Mouse (Mus musculus) ES-Bruce4 (cell line): ENCODE results near the gene Gatad1. TPM values are rescaled to one million over a fixed set of nuclear protein-coding genes. Genes with fewer than 3 reads are reported as not detected.

Source experiments
- H3K27ac ChIP-seq: 2 replicates; pipeline ENCODE4 v1.5.1; 2012; ENCODE audit warnings: low read length, inconsistent platforms; ENCODE audit not compliant: insufficient read depth
- H3K27me3 ChIP-seq: 2 replicates; pipeline ENCODE4 v1.6.1; 2012; ENCODE audit warnings: mild to moderate bottlenecking, low read length, inconsistent platforms; ENCODE audit not compliant: control insufficient read depth, poor library complexity, insufficient read depth, severe bottlenecking
- H3K36me3 ChIP-seq: 2 replicates; pipeline ENCODE4 v1.6.1; 2012; ENCODE audit warnings: inconsistent platforms, mild to moderate bottlenecking, low read length, moderate library complexity; ENCODE audit not compliant: control insufficient read depth, poor library complexity, insufficient read depth, severe bottlenecking
- H3K4me1 ChIP-seq: one replicate; pipeline ENCODE4 v1.8.1; 2011; ENCODE audit warnings: low read length; ENCODE audit not compliant: control insufficient read depth, insufficient read depth
- H3K4me3 ChIP-seq: 2 replicates; pipeline ENCODE4 v1.5.1; 2011; ENCODE audit warnings: low read depth, mild to moderate bottlenecking, low read length
- H3K9ac ChIP-seq: 2 replicates; pipeline ENCODE4 v1.6.1; 2012; ENCODE audit warnings: low read depth, mild to moderate bottlenecking, inconsistent platforms; ENCODE audit not compliant: poor library complexity, severe bottlenecking
- H3K9me3 ChIP-seq: replicated peaks from 2 replicates; pipeline ENCODE4 v1.6.1; 2012; ENCODE audit warnings: mild to moderate bottlenecking, low read length, inconsistent platforms; ENCODE audit not compliant: control insufficient read depth, poor library complexity, insufficient read depth, severe bottlenecking
- CTCF ChIP-seq: IDR thresholded peaks from one replicate; pipeline ENCODE4 v1.8.1; 2011; ENCODE audit warnings: low read depth, low read length
- EP300 ChIP-seq: IDR thresholded peaks from 2 replicates; pipeline ENCODE4 v1.6.1; 2011; ENCODE audit warnings: low read depth, low read length; ENCODE audit not compliant: insufficient read depth
- POLR2A ChIP-seq: IDR thresholded peaks from one replicate; pipeline ENCODE4 v1.8.1; 2011; ENCODE audit warnings: low read length; ENCODE audit not compliant: insufficient read depth
- polyA plus RNA-seq: library from polyadenylated mRNA; stranded (reverse); fragments of >200 nt; gene quantifications from 2 replicates; pipeline ENCODE4 v1.2.4, GENCODE M21; 2011; ENCODE audit warnings: low read depth; ENCODE audit not compliant: missing spikeins, insufficient read depth, insufficient read length

The Gatad1 gene
- polyA plus RNA-seq, 1 experiment, result 146 TPM

GRCm38 (mm10) chr5:3651621-3652020 lies 5.4 kb downstream of the Gatad1 start:
- H3K27ac ChIP-seq, result no peak overlapping the region
- H3K36me3 ChIP-seq, result no peaks in the 10 kb centered on the region
- H3K4me3 ChIP-seq, result no peak overlapping the region
- TF ChIP-seq CTCF, result no peak
- peaks cover 8% of the 10 kb centered on the region; the same call in 1 of the 2 replicates for H3K9me3 ChIP-seq
- no peaks in the 10 kb centered on the region for H3K27me3 ChIP-seq
- H3K4me1 ChIP-seq, result no peaks in the 10 kb centered on the region
- H3K9ac ChIP-seq, result no peak overlapping the region

GRCm38 (mm10) chr5:3650881-3651280 lies 6.1 kb downstream of the Gatad1 start, which contains the start of gene Tmbim7:
Tmbim7 (plus strand) TSS chr5:3651181.
- TF ChIP-seq EP300 (no peak), POLR2A (no peak), CTCF (no peak)
- H3K9ac ChIP-seq, result no peak within 1 kb of the TSS
- H3K27me3 ChIP-seq, result no peaks in the 10 kb centered on the region
- no peak within 1 kb of the TSS for H3K4me3 ChIP-seq
- no peaks in the 10 kb centered on the region for H3K4me1 ChIP-seq
- no peak within 1 kb of the TSS for H3K27ac ChIP-seq
- no peaks in the 10 kb centered on the region for H3K36me3 ChIP-seq
- H3K9me3 ChIP-seq, result peaks cover 8% of the 10 kb centered on the region; the same call in 1 of the 2 replicates

- Histone ChIP-seq H3K4me1 (no peaks in the 10 kb centered on the region), H3K9ac (no peak overlapping the region), H3K9me3 (0 out of 2 replicates have a peak, but pooled peaks cover 5% of the 10 kb centered on the region), H3K36me3 (peaks cover 9% of the 10 kb centered on the region), H3K4me3 (no peak overlapping the region), H3K27me3 (no peaks in the 10 kb centered on the region), H3K27ac (no peak overlapping the region)
- TF ChIP-seq CTCF (no peak), EP300 (no peak), POLR2A (no peak)
Observed at GRCm38 (mm10) chr5:3648849-3649210, 8.2 kb downstream of the Gatad1 start.

GRCm38 (mm10) chr5:3648206-3648848 lies 8.7 kb downstream of the Gatad1 start:
- Histone ChIP-seq H3K4me1 (no peaks in the 10 kb centered on the region), H3K9ac (no peak overlapping the region), H3K4me3 (no peak overlapping the region), H3K36me3 (peaks cover 12% of the 10 kb centered on the region), H3K27me3 (no peaks in the 10 kb centered on the region), H3K9me3 (0 out of 2 replicates have a peak, but pooled peaks cover 3% of the 10 kb centered on the region), H3K27ac (no peak overlapping the region)
- TF ChIP-seq EP300 (no peak), POLR2A (no peak), CTCF (no peak)

GRCm38 (mm10) chr5:3647708-3648121 lies 9.3 kb downstream of the Gatad1 start:
- peak overlapping the region; percentile 99 for H3K4me3 ChIP-seq
- no peaks in the 10 kb centered on the region for H3K4me1 ChIP-seq
- H3K36me3 ChIP-seq, result peaks cover 15% of the 10 kb centered on the region
- no peak overlapping the region for H3K27ac ChIP-seq
- no peaks in the 10 kb centered on the region for H3K27me3 ChIP-seq
- TF ChIP-seq EP300, result no peak
- peak overlapping the region; percentile 98 for H3K9ac ChIP-seq
- 0 out of 2 replicates have a peak, but pooled peaks cover under 1% of the 10 kb centered on the region for H3K9me3 ChIP-seq

GRCm38 (mm10) chr5:3646991-3647707 lies 9.8 kb downstream of the Gatad1 start:
- Histone ChIP-seq H3K4me1 (no peaks in the 10 kb centered on the region), H3K27ac (no peak overlapping the region), H3K27me3 (no peaks in the 10 kb centered on the region), H3K4me3 (peak overlapping the region; percentile 99), H3K9ac (peak overlapping the region; percentile 98), H3K36me3 (peaks cover 15% of the 10 kb centered on the region), H3K9me3 (no peaks in the 10 kb centered on the region)
- TF ChIP-seq CTCF (peak; percentile 37), POLR2A (no peak)
